Mouse (Mus musculus) intestine, embryonic 14.5 days (tissue): ENCODE measurements at regions not wholly inside any gene's neighbourhood (a gene's known extent, or its start where the extent isn't known, plus 50 kb on each side); places are given as distances from the start of the nearest gene placed in this dataset.

Source experiments
- ATAC-seq: fragments of 200-750 bp; cut with Nextera tagmentation; replicated peaks from 2 replicates; pipeline ENCODE4 v1.8.0; 2017; ENCODE audit warnings: low read depth, moderate number of reproducible peaks, moderate TSS enrichment, moderate library complexity; ENCODE audit not compliant: low FRiP score, low TSS enrichment
- DNase-seq: peaks from one replicate; pipeline ENCODE4 v3.0.0-alpha.2; 2018; ENCODE audit warnings: low spot score
- H3K27ac ChIP-seq: fragments of 300-500 bp; sonication (generic); 2 replicates; pipeline ENCODE4 v1.5.1; 2014; ENCODE audit warnings: low read depth, mild to moderate bottlenecking, control low read depth
- H3K27me3 ChIP-seq: fragments of 300-500 bp; sonication (generic); replicated peaks from 2 replicates; pipeline ENCODE4 v1.6.1; 2014; ENCODE audit warnings: low read length, control low read depth; ENCODE audit not compliant: control insufficient read depth, insufficient read depth
- H3K36me3 ChIP-seq: fragments of 300-500 bp; sonication (generic); 2 replicates; pipeline ENCODE4 v1.6.1; 2014; ENCODE audit warnings: low read length, control low read depth; ENCODE audit not compliant: control insufficient read depth, insufficient read depth
- H3K4me1 ChIP-seq: fragments of 300-500 bp; sonication (generic); replicated peaks from 2 replicates; pipeline ENCODE4 v1.6.1; 2014; ENCODE audit warnings: low read length, control low read depth, mixed read lengths; ENCODE audit not compliant: control insufficient read depth, insufficient read depth
- H3K4me2 ChIP-seq: fragments of 300-500 bp; sonication (generic); 2 replicates; pipeline ENCODE4 v1.6.1; 2014; ENCODE audit warnings: low read length
- H3K4me3 ChIP-seq: fragments of 300-500 bp; sonication (generic); 2 replicates; pipeline ENCODE4 v1.5.1; 2014; ENCODE audit warnings: low read depth, low read length, control low read depth, mixed read lengths
- H3K9ac ChIP-seq: fragments of 300-500 bp; sonication (generic); 2 replicates; pipeline ENCODE4 v1.6.1; 2014; ENCODE audit warnings: mild to moderate bottlenecking, low read length
- H3K9me3 ChIP-seq: fragments of 300-500 bp; sonication (generic); 2 replicates; pipeline ENCODE4 v1.6.1; 2016; ENCODE audit warnings: low read length, control low read depth; ENCODE audit not compliant: control insufficient read depth
- WGBS: fragments of 180-500 bp; shearing (Covaris S2); extraction: QIAGEN DNeasy Blood & Tissue Kit; methylation state at CpG from one replicate; pipeline ENCODE4 v1.1.7; 2014; 5-methylcytosine and 5-hydroxymethylcytosine counted together

DNA sequence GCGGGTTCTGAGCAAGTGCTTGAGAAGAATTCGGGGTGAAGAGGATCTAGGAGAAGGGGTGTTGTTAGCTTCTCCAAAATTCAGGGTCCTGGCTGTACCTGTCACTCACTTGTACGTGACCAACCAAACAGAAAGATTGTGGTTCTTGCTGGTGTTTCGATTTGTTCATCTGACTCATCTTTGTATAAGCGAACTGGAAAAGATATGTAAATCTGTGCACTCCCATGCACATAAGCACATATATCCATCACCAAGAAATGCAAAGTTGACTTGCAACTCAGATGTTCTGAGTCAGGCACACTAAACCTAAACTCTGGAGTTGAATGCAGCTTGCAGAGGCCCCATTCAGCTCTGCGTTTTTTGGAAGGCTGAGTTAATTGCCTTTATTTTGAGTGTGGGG lies 107.4 kb downstream of the Spata18 start:
- Histone ChIP-seq H3K9me3 (no peaks in the 10 kb centered on the region), H3K4me1 (no peaks in the 10 kb centered on the region), H3K4me2 (no peak overlapping the region), H3K36me3 (no peaks in the 10 kb centered on the region), H3K27ac (no peak overlapping the region), H3K4me3 (no peak overlapping the region), H3K27me3 (no peaks in the 10 kb centered on the region), H3K9ac (no peak overlapping the region)
- no peak for ATAC-seq
- WGBS, result 82% methylated on average over 6 of the region's 6 CpGs
- DNase-seq, result no peak

DNA sequence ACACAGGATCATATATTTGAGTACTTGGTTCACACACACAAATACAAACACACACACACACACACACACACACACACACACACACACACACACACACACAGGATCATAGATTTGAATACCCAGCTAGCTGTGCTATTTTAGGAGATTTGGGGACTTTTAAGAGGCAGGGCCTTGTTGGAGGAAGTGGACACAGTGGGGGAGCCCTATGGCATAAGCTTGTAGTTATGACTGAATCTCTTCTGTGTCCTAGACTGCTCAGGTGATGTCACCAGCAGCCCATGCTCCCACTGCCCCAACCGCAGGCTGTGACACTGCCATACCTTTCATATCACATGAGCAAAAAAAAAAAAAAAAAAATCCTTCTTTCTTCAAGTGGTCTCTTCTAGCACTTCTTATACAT lies 110.1 kb downstream of the Spata18 start:
- ATAC-seq (no peak), DNase-seq (no peak)
- H3K4me2 ChIP-seq, result no peak overlapping the region
- 74% methylated on average over 1 of the region's 1 CpGs for WGBS
- H3K36me3 ChIP-seq, result no peaks in the 10 kb centered on the region
- H3K27ac ChIP-seq, result no peak overlapping the region
- H3K4me1 ChIP-seq, result no peaks in the 10 kb centered on the region
- H3K9me3 ChIP-seq, result no peaks in the 10 kb centered on the region
- no peak overlapping the region for H3K4me3 ChIP-seq
- H3K27me3 ChIP-seq, result no peaks in the 10 kb centered on the region
- H3K9ac ChIP-seq, result no peak overlapping the region

- no peaks in the 10 kb centered on the region for H3K27me3 ChIP-seq
- no peaks in the 10 kb centered on the region for H3K36me3 ChIP-seq
- ATAC-seq, result peak; percentile 58; the same call in 1 of the 2 replicates
- peak; percentile 82 for DNase-seq
- no peaks in the 10 kb centered on the region for H3K9me3 ChIP-seq
- no peak overlapping the region for H3K9ac ChIP-seq
- H3K27ac ChIP-seq, result peak overlapping the region; percentile 12; the same call in 1 of the 2 replicates
- H3K4me1 ChIP-seq, result no peaks in the 10 kb centered on the region
- no peak overlapping the region for H3K4me3 ChIP-seq
- H3K4me2 ChIP-seq, result no peak overlapping the region
- 22% methylated on average over 8 of the region's 8 CpGs for WGBS
These were observed 110.5 kb downstream of the Spata18 start for GRCm38 (mm10) chr5:73761709-73762108.

DNA sequence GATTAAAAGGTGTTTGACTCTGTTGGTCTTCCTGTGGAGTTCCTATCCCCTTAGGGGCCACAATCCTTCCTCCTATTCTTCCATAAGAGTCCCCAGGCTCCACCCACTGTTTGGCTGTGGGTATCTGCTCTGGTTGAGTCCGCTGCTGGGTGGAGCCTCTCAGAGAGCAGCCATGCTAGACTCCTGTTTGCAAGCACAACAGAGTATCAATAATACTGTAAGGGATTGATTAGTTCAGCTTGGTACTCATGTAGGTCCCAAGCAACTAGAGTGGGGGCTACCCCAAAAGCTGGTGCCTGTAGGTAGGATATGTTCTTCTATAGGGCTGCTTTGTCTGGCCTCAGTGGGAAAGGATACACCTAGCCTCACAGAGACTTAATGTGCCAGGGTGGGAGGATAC lies 113.0 kb downstream of the Spata18 start:
- Histone ChIP-seq H3K9me3 (no peaks in the 10 kb centered on the region), H3K9ac (no peak overlapping the region), H3K4me2 (no peak overlapping the region), H3K27me3 (no peaks in the 10 kb centered on the region), H3K36me3 (no peaks in the 10 kb centered on the region), H3K27ac (no peak overlapping the region), H3K4me1 (peaks cover 3% of the 10 kb centered on the region; the same call in 1 of the 2 replicates), H3K4me3 (no peak overlapping the region)
- no peak for ATAC-seq
- 82% methylated on average over 1 of the region's 1 CpGs for WGBS
- DNase-seq, result no peak

GRCm38 (mm10) chr5:73765466-73765865 lies 114.3 kb downstream of the Spata18 start:
- H3K9ac ChIP-seq, result no peak overlapping the region
- H3K4me3 ChIP-seq, result no peak overlapping the region
- no peaks in the 10 kb centered on the region for H3K36me3 ChIP-seq
- ATAC-seq (no peak), DNase-seq (no peak)
- peaks cover 3% of the 10 kb centered on the region; the same call in 1 of the 2 replicates for H3K4me1 ChIP-seq
- no peaks in the 10 kb centered on the region for H3K9me3 ChIP-seq
- no peaks in the 10 kb centered on the region for H3K27me3 ChIP-seq
- H3K27ac ChIP-seq, result no peak overlapping the region
- H3K4me2 ChIP-seq, result no peak overlapping the region
- 81% methylated on average over 7 of the region's 7 CpGs for WGBS

- Histone ChIP-seq H3K36me3 (no peaks in the 10 kb centered on the region), H3K4me2 (no peak overlapping the region), H3K27me3 (no peaks in the 10 kb centered on the region), H3K4me1 (peaks cover 3% of the 10 kb centered on the region; the same call in 1 of the 2 replicates), H3K4me3 (no peak overlapping the region), H3K27ac (no peak overlapping the region), H3K9me3 (peaks cover 4% of the 10 kb centered on the region), H3K9ac (no peak overlapping the region)
- ATAC-seq (no peak), DNase-seq (no peak)
- 54% methylated on average over 3 of the region's 3 CpGs for WGBS
These were observed 117.1 kb downstream of the Spata18 start for GRCm38 (mm10) chr5:73768253-73768652.

DNA sequence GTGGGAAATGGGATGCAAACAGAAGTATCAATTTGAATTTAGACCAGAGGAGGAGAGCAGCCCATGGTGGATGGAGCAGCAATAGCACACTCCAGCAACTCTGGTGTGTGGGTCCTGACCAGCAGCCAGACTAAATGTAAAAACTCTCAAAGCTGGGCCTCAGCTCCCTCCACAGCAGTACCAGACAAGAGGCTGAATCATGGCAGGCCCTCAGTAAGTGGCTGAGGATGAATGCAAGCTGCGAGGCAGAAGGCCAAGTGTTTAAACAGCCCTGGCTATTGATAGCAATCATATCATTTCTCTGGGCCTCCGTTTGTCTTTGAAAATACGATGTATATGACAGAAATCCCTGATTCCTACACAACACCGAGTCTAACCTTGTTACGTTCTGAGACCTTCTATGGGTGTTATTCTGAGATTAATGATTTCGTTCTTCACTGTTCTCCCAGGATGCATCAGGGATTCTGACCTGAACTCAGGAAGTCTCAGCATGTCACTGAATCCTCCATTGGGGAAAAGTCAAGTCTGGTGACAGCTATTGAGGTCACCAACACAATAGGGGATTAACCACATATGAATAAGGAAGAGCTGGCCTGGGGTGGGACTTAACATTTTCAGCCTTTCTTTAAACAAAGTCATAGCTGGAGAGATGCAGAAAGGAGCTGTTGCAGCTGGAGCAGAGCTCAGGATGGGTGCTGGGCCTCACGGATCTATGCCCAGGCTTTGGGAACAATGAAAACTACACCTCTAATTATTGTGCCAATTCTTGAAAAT lies 124.8 kb downstream of the Spata18 start:
- Histone ChIP-seq H3K9ac (no peak overlapping the region), H3K27me3 (no peaks in the 10 kb centered on the region), H3K4me3 (no peak overlapping the region), H3K4me2 (no peak overlapping the region), H3K27ac (peak overlapping the region; percentile 77), H3K4me1 (peaks cover 22% of the 10 kb centered on the region), H3K36me3 (no peaks in the 10 kb centered on the region), H3K9me3 (peaks cover 7% of the 10 kb centered on the region)
- ATAC-seq (no peak), DNase-seq (no peak)
- 57% methylated on average over 7 of the region's 7 CpGs for WGBS

DNA sequence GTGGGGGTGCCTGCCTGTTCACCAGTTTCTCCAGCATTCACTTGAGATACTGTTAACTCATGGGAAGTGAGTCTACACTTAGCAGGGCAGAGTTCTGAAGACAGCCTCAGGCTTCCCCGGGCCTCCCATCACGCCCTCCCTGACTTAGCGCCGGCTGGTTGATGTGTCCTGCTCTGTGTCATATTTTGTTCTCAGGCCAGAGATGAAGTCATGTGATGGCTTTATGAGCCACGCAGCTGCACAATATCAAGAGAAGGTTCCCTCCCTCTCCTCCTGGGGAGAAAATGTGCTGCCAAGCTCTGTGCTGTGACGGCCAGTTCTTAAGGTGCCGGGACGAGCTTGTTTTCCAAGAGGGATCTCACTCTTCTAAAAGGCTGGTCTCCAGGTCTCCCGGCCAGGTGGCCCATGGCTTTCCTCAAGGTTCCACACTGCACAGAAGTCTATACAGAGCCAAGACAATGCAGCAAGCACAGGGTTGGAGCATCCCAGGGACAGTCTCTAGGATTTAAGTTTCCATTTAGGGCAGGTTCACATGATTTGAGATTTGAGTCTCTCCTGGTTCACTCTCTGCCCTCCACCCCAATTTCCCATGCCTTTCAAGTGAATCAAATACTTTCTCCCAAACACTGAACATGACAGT lies 126.2 kb downstream of the Spata18 start:
- H3K4me2 ChIP-seq, result peak overlapping the region; percentile 12; the same call in 1 of the 2 replicates
- peaks cover 7% of the 10 kb centered on the region for H3K9me3 ChIP-seq
- peak; percentile 70 for DNase-seq
- peak; percentile 93 for ATAC-seq
- peak overlapping the region; percentile 79 for H3K27ac ChIP-seq
- H3K4me3 ChIP-seq, result no peak overlapping the region
- no peaks in the 10 kb centered on the region for H3K27me3 ChIP-seq
- no peak overlapping the region for H3K9ac ChIP-seq
- 26% methylated on average over 9 of the region's 9 CpGs for WGBS
- H3K4me1 ChIP-seq, result peaks cover 22% of the 10 kb centered on the region
- H3K36me3 ChIP-seq, result no peaks in the 10 kb centered on the region
